Mouse (Mus musculus) midbrain, embryonic 11.5 days (tissue): ENCODE measurements around the gene Olfr963. TPM values are rescaled to one million over a fixed set of nuclear protein-coding genes. Genes with fewer than 3 reads are reported as not detected.
A peak's percentile ranks its signal among the peaks of the same experiment; 100 is the strongest.

Experiments used
- ATAC-seq: fragments of 200-750 bp; cut with Nextera tagmentation; 2 replicates; pipeline ENCODE4 v1.8.0; 2017; ENCODE audit warnings: moderate TSS enrichment, moderate library complexity; ENCODE audit not compliant: low FRiP score
- DNase-seq: peaks from one replicate; pipeline ENCODE4 v3.0.0; 2015; ENCODE audit warnings: low spot score; ENCODE audit errors: missing footprints
- H3K27ac ChIP-seq: fragments of 300-500 bp; sonication (generic); 2 replicates; pipeline ENCODE4 v1.5.1; 2014; ENCODE audit warnings: low read depth, low read length
- H3K27me3 ChIP-seq: fragments of 300-500 bp; sonication (generic); 2 replicates; pipeline ENCODE4 v1.6.1; 2014; ENCODE audit warnings: mild to moderate bottlenecking, low read length, moderate library complexity, mixed read lengths; ENCODE audit not compliant: control insufficient read depth, insufficient read depth
- H3K36me3 ChIP-seq: fragments of 300-500 bp; sonication (generic); 2 replicates; pipeline ENCODE4 v1.6.1; 2014; ENCODE audit warnings: mild to moderate bottlenecking, low read length, moderate library complexity, mixed read lengths; ENCODE audit not compliant: control insufficient read depth, insufficient read depth
- H3K4me1 ChIP-seq: fragments of 300-500 bp; sonication (generic); 2 replicates; pipeline ENCODE4 v1.6.1; 2014; ENCODE audit warnings: low read length; ENCODE audit not compliant: control insufficient read depth, insufficient read depth
- H3K4me2 ChIP-seq: fragments of 300-500 bp; sonication (generic); 2 replicates; pipeline ENCODE4 v1.6.1; 2014; ENCODE audit warnings: mild to moderate bottlenecking, moderate library complexity
- H3K4me3 ChIP-seq: fragments of 300-500 bp; sonication (generic); 2 replicates; pipeline ENCODE4 v1.5.1; 2014; ENCODE audit warnings: low read depth, low read length
- H3K9ac ChIP-seq: fragments of 300-500 bp; sonication (generic); 2 replicates; pipeline ENCODE4 v1.6.1; 2014; ENCODE audit warnings: low read length
- H3K9me3 ChIP-seq: fragments of 300-500 bp; sonication (generic); 2 replicates; pipeline ENCODE4 v1.6.1; 2016; ENCODE audit warnings: low read length; ENCODE audit not compliant: control insufficient read depth
- WGBS: fragments of 180-500 bp; shearing (Covaris S2); extraction: QIAGEN DNeasy Blood & Tissue Kit; methylation state at CpG from one replicate; pipeline ENCODE4 v1.1.7; 2014; 5-methylcytosine and 5-hydroxymethylcytosine counted together
- polyA plus RNA-seq: library from polyadenylated mRNA; unstranded; fragments of >200 nt; fragmentation: Nextera tagmentation; extraction: Ambion mirVana; gene quantifications from 2 replicates; pipeline ENCODE4 v1.2.1, GENCODE M21; 2014

Olfr963 gene
- polyA plus RNA-seq, result not detected in 2 replicates

DNA sequence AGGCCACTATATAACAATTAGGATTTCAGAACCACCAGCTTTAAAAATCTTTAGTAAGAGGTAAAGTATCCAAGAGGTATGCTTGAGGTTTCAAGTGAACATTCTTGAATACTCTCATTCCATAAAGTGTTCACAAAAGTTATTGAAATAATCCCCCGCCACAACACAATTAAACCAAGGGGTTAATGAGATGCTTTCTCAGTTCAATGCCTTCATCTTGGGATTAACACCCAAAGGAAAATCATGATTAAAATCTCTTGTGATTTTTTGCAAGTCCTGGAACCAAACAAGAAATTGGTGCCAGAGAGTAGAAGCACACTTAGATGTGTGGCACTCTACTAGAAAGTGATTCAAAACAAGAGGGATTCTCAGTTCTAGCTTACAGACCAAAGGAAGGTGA, at the start of gene Olfr963:
Olfr963 (plus strand) TSS at position 301 of the 400 bp plus-strand sequence.
- Histone ChIP-seq H3K9me3 (no peaks in the 10 kb centered on the region), H3K4me1 (no peaks in the 10 kb centered on the region), H3K27ac (no peak within 1 kb of the TSS), H3K27me3 (no peaks in the 10 kb centered on the region), H3K4me2 (no peak within 1 kb of the TSS), H3K36me3 (no peaks in the 10 kb centered on the region), H3K4me3 (no peak within 1 kb of the TSS), H3K9ac (no peak within 1 kb of the TSS)
- DNase-seq, result no peak
- no peak for ATAC-seq
- 91% methylated on average over 1 of the region's 1 CpGs for WGBS

GRCm38 (mm10) chr9:39621073-39621472, 45.9 kb upstream of the Olfr963 start, which contains the start of gene Olfr960:
Gene Olfr960 (plus strand): TSS chr9:39621373.
- no peak within 1 kb of the TSS for H3K9ac ChIP-seq
- DNase-seq (no peak), ATAC-seq (no peak)
- no peak within 1 kb of the TSS for H3K4me2 ChIP-seq
- H3K9me3 ChIP-seq, result no peaks in the 10 kb centered on the region
- H3K27ac ChIP-seq, result no peak within 1 kb of the TSS
- no peaks in the 10 kb centered on the region for H3K36me3 ChIP-seq
- H3K4me1 ChIP-seq, result no peaks in the 10 kb centered on the region
- 56% methylated on average over 1 of the region's 1 CpGs for WGBS
- H3K27me3 ChIP-seq, result no peaks in the 10 kb centered on the region
- no peak within 1 kb of the TSS for H3K4me3 ChIP-seq

- no peak overlapping the region for H3K27ac ChIP-seq
- 88% methylated on average over 3 of the region's 3 CpGs for WGBS
- no peak overlapping the region for H3K4me2 ChIP-seq
- no peak overlapping the region for H3K9ac ChIP-seq
- ATAC-seq (no peak), DNase-seq (no peak)
- H3K4me1 ChIP-seq, result no peaks in the 10 kb centered on the region
- H3K4me3 ChIP-seq, result no peak overlapping the region
- no peaks in the 10 kb centered on the region for H3K27me3 ChIP-seq
- H3K9me3 ChIP-seq, result no peaks in the 10 kb centered on the region
- H3K36me3 ChIP-seq, result no peaks in the 10 kb centered on the region
These were observed 43.2 kb upstream of the Olfr963 start for GRCm38 (mm10) chr9:39623783-39624182.

DNA sequence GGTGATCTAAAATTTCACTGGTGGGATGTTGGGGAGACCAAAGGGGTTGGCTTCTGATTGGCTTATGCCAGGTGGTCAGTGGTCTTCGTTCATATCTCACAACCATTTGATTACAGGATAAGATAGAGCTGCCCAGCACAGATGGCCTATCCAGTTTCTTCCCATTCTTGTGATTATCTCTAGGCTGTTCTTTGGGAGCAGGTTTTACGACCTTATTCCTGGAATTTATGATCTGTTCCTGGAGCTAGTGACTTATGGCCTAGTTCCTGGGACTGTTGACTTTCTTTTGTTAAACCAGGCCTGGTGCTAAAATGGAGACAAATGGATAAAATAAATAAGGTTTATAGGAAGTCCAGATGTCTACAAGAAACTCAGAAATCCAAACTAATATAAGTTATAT, 42.3 kb upstream of the Olfr963 start:
- Histone ChIP-seq H3K4me1 (no peaks in the 10 kb centered on the region), H3K36me3 (no peaks in the 10 kb centered on the region), H3K9me3 (no peaks in the 10 kb centered on the region), H3K4me3 (no peak overlapping the region), H3K4me2 (no peak overlapping the region), H3K27me3 (no peaks in the 10 kb centered on the region), H3K27ac (no peak overlapping the region), H3K9ac (no peak overlapping the region)
- DNase-seq (no peak), ATAC-seq (no peak)
- WGBS, result 85% methylated on average over 2 of the region's 2 CpGs

DNA sequence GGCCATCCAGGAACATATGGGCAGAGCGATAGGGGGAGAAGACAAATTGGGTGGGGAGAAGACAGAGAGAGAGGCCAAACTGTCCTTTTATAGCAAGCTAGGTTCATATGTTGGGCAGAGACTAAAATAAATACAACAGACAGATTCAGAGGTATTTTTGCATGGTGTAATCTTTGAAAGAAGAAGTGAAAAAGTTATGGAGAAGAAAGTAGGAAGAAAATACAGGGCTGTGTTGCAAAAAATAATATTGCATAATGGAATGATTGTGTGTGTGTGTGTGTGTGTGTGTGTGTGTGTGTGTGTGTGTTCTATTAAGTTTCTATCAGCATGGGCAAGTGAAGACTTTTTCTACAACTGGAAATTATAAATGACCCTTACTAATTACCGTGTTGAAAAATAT, 37.9 kb upstream of the Olfr963 start:
- ATAC-seq, result no peak
- no peak overlapping the region for H3K27ac ChIP-seq
- no peak overlapping the region for H3K4me2 ChIP-seq
- DNase-seq, result no peak
- H3K9ac ChIP-seq, result no peak overlapping the region
- no peak overlapping the region for H3K4me3 ChIP-seq
- H3K4me1 ChIP-seq, result no peaks in the 10 kb centered on the region
- WGBS, result 95% methylated on average over 2 of the region's 2 CpGs
- H3K27me3 ChIP-seq, result no peaks in the 10 kb centered on the region
- no peaks in the 10 kb centered on the region for H3K36me3 ChIP-seq
- H3K9me3 ChIP-seq, result no peaks in the 10 kb centered on the region

DNA sequence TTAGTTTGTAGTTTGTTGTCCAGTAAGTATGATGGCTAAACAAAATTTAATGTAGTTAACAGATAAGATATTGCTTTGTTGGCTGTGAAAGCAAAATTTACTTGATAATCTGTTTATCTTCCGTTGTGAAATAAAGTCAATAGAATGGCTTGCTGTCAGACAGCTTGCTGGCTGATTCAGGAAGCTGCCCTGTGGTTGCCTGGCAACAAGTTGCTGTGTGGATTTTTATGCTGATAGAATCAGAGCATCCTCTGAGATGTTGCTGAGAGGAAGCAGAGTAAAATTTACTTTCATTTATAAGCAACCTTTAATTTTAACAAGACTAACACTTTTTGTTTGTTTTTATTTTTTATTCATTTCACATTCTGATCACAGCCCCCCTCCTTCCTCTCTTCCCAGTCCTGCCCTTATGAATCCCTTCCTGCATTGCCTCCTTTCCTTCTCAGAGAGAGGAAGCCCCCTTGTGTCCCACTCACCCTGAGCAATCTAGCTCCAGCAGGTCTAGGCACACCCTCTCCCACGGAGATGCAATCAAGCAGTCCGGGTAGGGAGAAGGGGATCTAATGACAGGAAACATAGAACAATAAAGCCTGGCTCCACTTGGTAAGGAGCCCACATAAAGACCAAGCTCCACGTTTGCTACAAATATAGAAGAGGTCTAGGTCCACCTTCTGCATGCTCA, 33.0 kb upstream of the Olfr963 start:
- no peak overlapping the region for H3K4me2 ChIP-seq
- no peaks in the 10 kb centered on the region for H3K36me3 ChIP-seq
- no peaks in the 10 kb centered on the region for H3K9me3 ChIP-seq
- ATAC-seq (peak; percentile 65; the same call in 1 of the 2 replicates), DNase-seq (no peak)
- no peak overlapping the region for H3K27ac ChIP-seq
- H3K4me3 ChIP-seq, result no peak overlapping the region
- H3K27me3 ChIP-seq, result no peaks in the 10 kb centered on the region
- 39% methylated on average over 4 of the region's 4 CpGs for WGBS
- no peaks in the 10 kb centered on the region for H3K4me1 ChIP-seq
- H3K9ac ChIP-seq, result no peak overlapping the region

DNA sequence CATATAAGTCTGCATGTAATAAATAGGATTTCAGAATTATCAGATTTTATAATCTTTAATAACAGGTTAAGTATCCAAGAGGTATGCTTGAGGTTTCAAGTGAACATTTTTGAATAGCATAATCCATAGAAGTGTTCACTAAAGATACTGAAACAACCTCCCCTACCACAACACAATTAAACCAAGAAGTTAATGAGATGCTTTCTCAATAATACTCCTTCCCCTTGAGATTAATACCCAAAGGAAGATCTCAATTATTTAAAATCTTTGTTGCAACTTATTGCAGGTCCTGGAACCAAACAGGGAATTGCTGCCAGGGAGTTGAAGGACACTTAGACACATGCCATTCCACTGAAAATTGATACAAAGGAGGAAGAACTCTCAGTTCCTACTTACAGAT, 22.2 kb upstream of the Olfr963 start, which contains the start of gene Olfr961:
Olfr961 (plus strand) TSS at position 301 of the 400 bp plus-strand sequence.
- Histone ChIP-seq H3K4me2 (no peak within 1 kb of the TSS), H3K4me1 (no peaks in the 10 kb centered on the region), H3K9ac (no peak within 1 kb of the TSS), H3K27ac (no peak within 1 kb of the TSS), H3K36me3 (no peaks in the 10 kb centered on the region), H3K27me3 (no peaks in the 10 kb centered on the region), H3K9me3 (no peaks in the 10 kb centered on the region), H3K4me3 (no peak within 1 kb of the TSS)
- ATAC-seq (no peak), DNase-seq (no peak)

DNA sequence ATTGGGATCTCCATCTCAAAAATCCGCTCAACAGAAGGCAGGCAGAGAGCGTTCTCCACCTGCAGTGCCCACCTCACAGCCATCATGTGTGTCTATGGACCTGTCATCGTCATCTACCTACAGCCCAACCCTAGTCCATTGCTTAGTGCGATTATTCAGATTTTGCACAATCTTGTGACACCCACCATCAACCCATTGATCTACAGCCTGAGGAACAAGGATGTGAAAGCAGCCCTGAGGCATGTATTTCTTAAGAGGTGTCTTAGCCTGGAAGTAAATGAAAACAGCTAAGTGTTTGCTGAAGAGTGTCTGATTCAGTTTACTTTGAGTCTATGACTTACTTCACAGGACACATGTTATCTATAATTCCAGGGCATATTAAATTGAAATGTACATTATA, 19.6 kb upstream of the Olfr963 start:
- Histone ChIP-seq H3K4me1 (no peaks in the 10 kb centered on the region), H3K27me3 (no peaks in the 10 kb centered on the region), H3K9ac (no peak overlapping the region), H3K9me3 (no peaks in the 10 kb centered on the region), H3K4me3 (no peak overlapping the region), H3K36me3 (no peaks in the 10 kb centered on the region), H3K4me2 (no peak overlapping the region), H3K27ac (no peak overlapping the region)
- ATAC-seq, result no peak
- WGBS, result 88% methylated on average over 4 of the region's 4 CpGs
- no peak for DNase-seq

DNA sequence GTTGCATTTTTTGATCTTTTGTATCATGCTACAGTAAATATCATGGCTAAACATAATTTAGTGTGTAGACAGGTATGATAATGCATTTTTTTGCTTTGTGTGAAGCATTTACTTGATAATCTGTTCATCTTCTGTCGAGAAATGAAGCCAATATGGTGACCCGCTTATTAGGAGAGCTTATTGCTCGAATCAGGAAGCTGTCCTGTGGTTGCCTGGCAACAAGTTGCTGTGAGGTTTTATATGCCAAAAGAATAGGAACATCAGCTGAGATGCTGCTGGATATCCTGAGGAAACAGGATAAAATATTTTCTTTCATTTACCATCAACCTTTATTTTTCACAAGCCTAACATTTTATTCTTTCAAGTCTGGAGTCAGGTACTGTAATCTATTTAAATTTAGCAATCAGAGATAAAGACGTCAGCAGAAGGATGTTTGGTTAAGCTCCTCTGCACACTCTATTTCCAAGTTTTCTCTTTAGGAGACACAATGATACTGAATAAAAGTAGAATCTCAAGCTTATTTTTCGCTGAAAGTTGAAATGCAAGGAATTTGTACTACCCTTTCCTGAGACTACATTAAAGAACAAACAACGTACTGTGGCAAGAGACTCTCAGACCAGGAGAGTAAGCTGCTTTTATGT, 12.1 kb upstream of the Olfr963 start:
- no peaks in the 10 kb centered on the region for H3K27me3 ChIP-seq
- ATAC-seq (no peak), DNase-seq (no peak)
- no peaks in the 10 kb centered on the region for H3K4me1 ChIP-seq
- H3K9ac ChIP-seq, result no peak overlapping the region
- H3K4me2 ChIP-seq, result no peak overlapping the region
- H3K27ac ChIP-seq, result no peak overlapping the region
- H3K4me3 ChIP-seq, result no peak overlapping the region
- whole genome bisulfite sequencing, result 67% methylated on average over 6 of the region's 6 CpGs
- no peaks in the 10 kb centered on the region for H3K36me3 ChIP-seq
- no peaks in the 10 kb centered on the region for H3K9me3 ChIP-seq
